Mouse (Mus musculus) small intestine, adult 2 months (tissue): Measurements from ENCODE around the gene Npm1.

Source experiments
- CTCF ChIP-seq: fragments of 200-500 bp; IDR thresholded peaks from 2 replicates; pipeline ENCODE4 v1.5.1; 2012; ENCODE audit warnings: low read depth, mild to moderate bottlenecking, control low read depth, inconsistent platforms, low read length, moderate library complexity, mixed read lengths; ENCODE audit not compliant: insufficient replicate concordance, insufficient read length; ENCODE audit errors: extremely low read depth
- POLR2A ChIP-seq: fragments of 200-500 bp; IDR thresholded peaks from 2 replicates; pipeline ENCODE4 v1.6.1; 2012; ENCODE audit warnings: low read depth, mild to moderate bottlenecking, control low read depth, inconsistent platforms, low read length, moderate library complexity

- TF ChIP-seq POLR2A: no peak
- no peak for TF ChIP-seq CTCF
Observed at GRCm38 (mm10) chr11:33149453-33149852, 13.6 kb downstream of the Npm1 start.
